Mouse (Mus musculus) myocyte (in vitro differentiated cells): ENCODE measurements at regions not wholly inside any gene's neighbourhood (a gene's known extent, or its start where the extent isn't known, plus 50 kb on each side); places are given as distances from the start of the nearest gene placed in this dataset.

Source experiments
- H3K27me3 ChIP-seq: one replicate; pipeline ENCODE4 v1.6.1; 2011; ENCODE audit not compliant: control insufficient read depth, insufficient read depth, insufficient read length
- H3K36me3 ChIP-seq: one replicate; pipeline ENCODE4 v1.6.1; 2011; ENCODE audit not compliant: control insufficient read depth, insufficient read depth
- H3K4me2 ChIP-seq: one replicate; pipeline ENCODE4 v1.6.1; 2011; ENCODE audit warnings: low read depth, control low read depth
- H3K4me3 ChIP-seq: one replicate; pipeline ENCODE4 v1.5.1; 2011; ENCODE audit warnings: mild to moderate bottlenecking, control low read depth, moderate library complexity
- H3K79me2 ChIP-seq: one replicate; pipeline ENCODE4 v1.6.1; 2011; ENCODE audit not compliant: control insufficient read depth, insufficient read depth
- H3ac ChIP-seq: one replicate; pipeline ENCODE4 v1.6.1; 2011; ENCODE audit not compliant: control insufficient read depth, insufficient read length
- CEBPB ChIP-seq: IDR thresholded peaks from 2 replicates; pipeline ENCODE4 v1.6.1; 2011; ENCODE audit warnings: mild to moderate bottlenecking, moderate library complexity; ENCODE audit not compliant: poor library complexity, insufficient read depth, severe bottlenecking
- E2F4 ChIP-seq: IDR thresholded peaks from one replicate; pipeline ENCODE4 v1.6.1; 2011; ENCODE audit warnings: mild to moderate bottlenecking, control low read depth, moderate library complexity; ENCODE audit not compliant: insufficient read depth
- MAX ChIP-seq: IDR thresholded peaks from one replicate; pipeline ENCODE4 v1.6.1; 2011; ENCODE audit warnings: low read depth, mild to moderate bottlenecking, control low read depth
- MYOD1 ChIP-seq, 3 experiments: IDR thresholded peaks; one replicate each; pipeline ENCODE4 v1.6.1; 2011; ENCODE audit warnings: control low read depth in 2 of 3, low read depth in 2 of 3, mild to moderate bottlenecking in 2 of 3, moderate library complexity in 1 of 3; ENCODE audit not compliant: insufficient read length in 2 of 3, control insufficient read depth in 1 of 3
- MYOG ChIP-seq, 3 experiments: IDR thresholded peaks; one replicate each; pipeline ENCODE4 v1.6.1; 2011; ENCODE audit warnings: control low read depth in 2 of 3, low read depth in 2 of 3, mild to moderate bottlenecking in 2 of 3; ENCODE audit not compliant: insufficient read length in 2 of 3, control insufficient read depth in 1 of 3, insufficient read depth in 1 of 3
- POLR2A ChIP-seq: IDR thresholded peaks from one replicate; pipeline ENCODE4 v1.6.1; 2011; ENCODE audit warnings: low read depth, mild to moderate bottlenecking, control low read depth, moderate library complexity; ENCODE audit not compliant: insufficient read length
- POLR2AphosphoS2 ChIP-seq: IDR thresholded peaks from one replicate; pipeline ENCODE4 v1.6.1; 2011; ENCODE audit warnings: low read depth, control low read depth; ENCODE audit not compliant: insufficient read length
- REST ChIP-seq: IDR thresholded peaks from one replicate; pipeline ENCODE4 v1.6.1; 2011; ENCODE audit warnings: mild to moderate bottlenecking, control low read depth, moderate library complexity; ENCODE audit not compliant: insufficient read depth, insufficient read length
- SRF ChIP-seq: IDR thresholded peaks from one replicate; pipeline ENCODE4 v1.6.1; 2011; ENCODE audit warnings: low read depth; ENCODE audit not compliant: control insufficient read depth, insufficient read length
- TCF12 ChIP-seq: IDR thresholded peaks from one replicate; pipeline ENCODE4 v1.6.1; 2011; ENCODE audit warnings: mild to moderate bottlenecking, control low read depth; ENCODE audit not compliant: poor library complexity, insufficient read depth, severe bottlenecking
- TCF3 ChIP-seq: IDR thresholded peaks from one replicate; pipeline ENCODE4 v1.6.1; 2011; ENCODE audit warnings: low read depth, control low read depth; ENCODE audit not compliant: insufficient read length
- USF1 ChIP-seq: IDR thresholded peaks from one replicate; pipeline ENCODE4 v1.6.1; 2011; ENCODE audit warnings: low read depth, mild to moderate bottlenecking, control low read depth, moderate library complexity

GRCm38 (mm10) chr1:76737003-76737402 lies 777.9 kb downstream of the Epha4 start:
- TF ChIP-seq E2F4 (no peak), REST (no peak), POLR2A (no peak), POLR2AphosphoS2 (no peak)
- Histone ChIP-seq H3K4me3 (no peak overlapping the region), H3ac (no peak overlapping the region), H3K79me2 (no peaks in the 10 kb centered on the region), H3K36me3 (no peaks in the 10 kb centered on the region), H3K27me3 (no peaks in the 10 kb centered on the region), H3K4me2 (no peak overlapping the region)

GRCm38 (mm10) chr1:76737663-76738062 lies 777.2 kb downstream of the Epha4 start:
- no peak overlapping the region for H3K4me3 ChIP-seq
- TF ChIP-seq TCF3, result no peak
- TF ChIP-seq POLR2A, result no peak
- no peak for TF ChIP-seq MYOD1 (IDR thresholded peaks at IDR 0.05; ENCODE audit: control insufficient read depth in 1 of 3, insufficient read length in 2 of 3, low read depth in 2 of 3)
- no peak for TF ChIP-seq SRF
- no peak for TF ChIP-seq CEBPB
- no peak for TF ChIP-seq REST
- no peak for TF ChIP-seq MAX
- TF ChIP-seq USF1, result no peak
- TF ChIP-seq POLR2AphosphoS2, result no peak
- no peak for TF ChIP-seq E2F4
- TF ChIP-seq MYOG (IDR thresholded peaks at IDR 0.05; ENCODE audit: control insufficient read depth in 1 of 3, insufficient read depth in 1 of 3, insufficient read length in 2 of 3, low read depth in 2 of 3), result no peak
- TF ChIP-seq TCF12, result no peak
- H3K36me3 ChIP-seq, result no peaks in the 10 kb centered on the region
- no peaks in the 10 kb centered on the region for H3K27me3 ChIP-seq
- H3ac ChIP-seq, result no peak overlapping the region
- H3K79me2 ChIP-seq, result no peaks in the 10 kb centered on the region
- no peak overlapping the region for H3K4me2 ChIP-seq

GRCm38 (mm10) chr1:76772694-76773093 lies 742.2 kb downstream of the Epha4 start:
- Histone ChIP-seq H3ac (no peak overlapping the region), H3K36me3 (no peaks in the 10 kb centered on the region), H3K4me2 (no peak overlapping the region), H3K27me3 (no peaks in the 10 kb centered on the region), H3K79me2 (no peaks in the 10 kb centered on the region), H3K4me3 (no peak overlapping the region)
- TF ChIP-seq TCF3, result no peak
- no peak for TF ChIP-seq SRF
- TF ChIP-seq USF1, result no peak
- no peak for TF ChIP-seq REST
- TF ChIP-seq POLR2AphosphoS2, result no peak
- no peak for TF ChIP-seq POLR2A
- TF ChIP-seq E2F4, result no peak
- no peak for TF ChIP-seq MYOG (IDR thresholded peaks at IDR 0.05; ENCODE audit: control insufficient read depth in 1 of 3, insufficient read depth in 1 of 3, insufficient read length in 2 of 3, low read depth in 2 of 3)
- no peak for TF ChIP-seq MAX
- TF ChIP-seq CEBPB, result no peak
- no peak for TF ChIP-seq MYOD1 (IDR thresholded peaks at IDR 0.05; ENCODE audit: control insufficient read depth in 1 of 3, insufficient read length in 2 of 3, low read depth in 2 of 3)
- TF ChIP-seq TCF12, result no peak

- H3K79me2 ChIP-seq, result no peaks in the 10 kb centered on the region
- no peak for TF ChIP-seq E2F4
- TF ChIP-seq REST, result no peak
- no peak for TF ChIP-seq MAX
- no peak for TF ChIP-seq POLR2AphosphoS2
- no peak for TF ChIP-seq SRF
These were observed 728.0 kb downstream of the Epha4 start for GRCm38 (mm10) chr1:76786871-76787270.

GRCm38 (mm10) chr1:76793438-76793837 lies 721.5 kb downstream of the Epha4 start:
- H3K79me2 ChIP-seq, result no peaks in the 10 kb centered on the region
- TF ChIP-seq POLR2A (no peak), TCF3 (no peak), MYOD1 (IDR thresholded peaks at IDR 0.05; ENCODE audit: control insufficient read depth in 1 of 3, insufficient read length in 2 of 3, low read depth in 2 of 3) (no peak), POLR2AphosphoS2 (no peak), CEBPB (no peak)
- no peak overlapping the region for H3ac ChIP-seq

More at GRCm38 (mm10) chr1:76786871-76787270, 728.0 kb downstream of the Epha4 start:
- Histone ChIP-seq H3K4me3 (no peak overlapping the region), H3K36me3 (no peaks in the 10 kb centered on the region), H3K4me2 (no peak overlapping the region), H3K27me3 (no peaks in the 10 kb centered on the region), H3ac (no peak overlapping the region)

More at GRCm38 (mm10) chr1:76793438-76793837, 721.5 kb downstream of the Epha4 start:
- no peaks in the 10 kb centered on the region for H3K27me3 ChIP-seq
- no peak overlapping the region for H3K4me2 ChIP-seq
- no peak overlapping the region for H3K4me3 ChIP-seq
- H3K36me3 ChIP-seq, result no peaks in the 10 kb centered on the region
